Mouse (Mus musculus): Measurements from ENCODE around the gene Otud5. TPM values are rescaled to one million over a fixed set of nuclear protein-coding genes. Genes with fewer than 3 reads are reported as not detected.
"Not testable (repeated sequence)": the region's sequence is repeated elsewhere in the genome, so short reads cannot be mapped to it uniquely, and the experiment has no call there.

The Otud5 gene
- polyA plus RNA-seq, 1 experiment = 65.0 TPM

DNA sequence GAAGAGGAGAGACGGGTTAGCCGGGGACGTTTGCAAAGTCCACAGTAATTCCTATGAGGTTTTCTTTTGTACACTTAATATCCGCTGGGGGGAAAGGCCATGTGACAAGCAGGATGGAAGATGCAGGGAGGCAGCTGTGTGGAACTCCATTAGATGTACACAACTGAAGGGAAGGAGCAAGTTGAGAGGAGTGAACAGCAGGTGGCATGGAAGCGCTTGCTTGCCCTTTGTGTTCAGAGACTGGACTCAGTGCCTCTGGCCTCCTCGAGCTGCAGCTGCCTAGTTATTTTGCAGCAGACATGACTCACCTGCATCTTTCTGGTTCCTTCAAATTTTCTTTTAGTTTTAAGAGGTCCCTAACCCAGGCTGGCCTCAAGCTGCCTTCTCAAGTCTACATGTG, 69.3 kb downstream of the Otud5 start:
- Histone ChIP-seq H3K4me1 (ENCODE audit: control insufficient read depth, insufficient read depth, low read length) (no peaks in the 10 kb centered on the region), H3K27ac (ENCODE audit: insufficient read depth, low read length) (no peak overlapping the region), H3K4me3 (ENCODE audit: insufficient read depth, low read length) (no peak overlapping the region)
- no peak for TF ChIP-seq CTCF (IDR thresholded peaks at IDR 0.05; ENCODE audit: borderline replicate concordance, insufficient read depth, low read length)
- no peak for TF ChIP-seq POLR2A (IDR thresholded peaks at IDR 0.05; ENCODE audit: low read depth, low read length)

DNA sequence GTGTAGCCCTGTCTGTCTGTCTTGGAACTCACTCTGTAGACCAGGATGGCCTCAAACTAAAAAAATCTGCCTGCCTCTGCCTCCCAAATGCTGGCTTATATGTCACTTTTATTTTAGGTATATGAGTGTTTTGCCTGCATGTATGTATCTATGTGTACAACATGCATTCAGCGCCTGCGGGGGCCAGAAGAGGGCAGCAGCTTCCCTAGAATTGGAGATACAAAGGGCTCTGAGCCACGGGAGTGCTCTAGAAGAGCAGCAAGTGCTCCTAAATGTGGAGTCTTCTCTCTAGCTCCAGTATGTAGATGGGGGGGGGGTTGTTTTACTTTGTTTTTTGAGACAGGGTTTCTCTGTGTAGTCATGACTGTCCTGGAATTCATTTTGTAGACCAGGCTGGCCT, 74.5 kb downstream of the Otud5 start:
- not testable (repeated sequence) for H3K27ac ChIP-seq (ENCODE audit: insufficient read depth, low read length); H3K4me1 ChIP-seq (ENCODE audit: control insufficient read depth, insufficient read depth, low read length); H3K4me3 ChIP-seq (ENCODE audit: insufficient read depth, low read length)

DNA sequence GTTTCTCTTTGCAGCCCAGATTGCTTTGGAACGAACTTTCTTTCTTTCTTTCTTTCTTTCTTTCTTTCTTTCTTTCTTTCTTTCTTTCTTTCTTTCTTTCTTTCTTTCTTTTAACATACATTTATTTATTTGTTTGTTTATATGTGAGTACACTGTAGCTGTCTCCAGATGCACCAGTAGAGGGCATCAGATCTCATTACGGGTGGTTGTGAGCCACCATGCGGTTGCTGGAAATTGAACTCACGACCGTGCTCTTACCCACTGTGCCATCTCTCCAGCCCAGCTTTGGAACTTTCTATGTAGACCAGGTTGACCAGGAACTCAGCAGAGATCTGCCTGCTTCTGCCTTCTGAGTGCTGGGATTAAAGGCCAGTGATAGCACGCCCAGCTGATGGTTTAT, 76.8 kb downstream of the Otud5 start:
- not testable (repeated sequence) for H3K4me3 ChIP-seq (ENCODE audit: insufficient read depth, low read length)

DNA sequence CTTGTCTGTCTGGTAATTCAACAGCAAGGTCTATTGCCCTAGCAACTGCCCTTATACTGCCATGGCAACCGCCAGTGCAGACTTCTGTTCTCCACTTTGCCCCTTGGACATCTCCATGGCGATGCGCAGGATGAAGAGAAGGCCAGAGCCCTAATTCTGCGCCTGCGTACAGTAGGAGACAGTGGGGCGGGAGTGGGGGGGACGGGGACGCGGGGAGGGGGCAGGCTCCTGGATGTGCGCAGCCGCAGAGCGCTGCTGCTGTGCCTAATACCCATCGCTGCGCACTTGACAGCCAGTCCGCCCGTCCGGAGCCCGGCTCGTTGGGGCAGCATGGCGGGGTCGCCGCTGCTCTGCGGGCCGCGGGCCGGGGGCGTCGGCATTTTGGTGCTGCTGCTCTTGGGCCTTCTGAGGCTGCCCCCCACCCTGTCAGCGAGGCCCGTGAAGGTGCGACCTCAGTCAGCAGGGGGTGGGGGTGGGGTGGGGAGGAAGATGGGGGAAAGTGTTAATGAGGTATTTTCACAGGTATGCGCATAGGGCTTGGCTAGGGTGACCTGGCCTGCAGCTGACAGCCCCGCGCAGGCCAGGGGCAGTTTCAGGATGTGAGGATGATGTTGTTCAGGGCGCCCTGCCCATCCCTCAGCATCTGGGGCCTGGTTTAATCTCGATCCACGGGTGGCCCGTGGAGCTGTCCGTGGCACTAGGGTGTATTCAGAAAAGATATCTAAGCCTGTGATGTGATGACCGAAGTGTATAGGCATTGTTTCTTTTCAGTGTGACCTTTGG, 78.6 kb downstream of the Otud5 start, which contains the start of gene Pcsk1n:
TSS of gene Pcsk1n (plus strand) at position 222 of the 783 bp plus-strand sequence.
- Histone ChIP-seq H3K4me1 (ENCODE audit: control insufficient read depth, insufficient read depth, low read length) (no peaks in the 10 kb centered on the region), H3K27ac (ENCODE audit: insufficient read depth, low read length) (no peak within 1 kb of the TSS), H3K4me3 (ENCODE audit: insufficient read depth, low read length) (no peak within 1 kb of the TSS)
- TF ChIP-seq POLR2A (IDR thresholded peaks at IDR 0.05; ENCODE audit: low read depth, low read length) = no peak
- no peak for TF ChIP-seq CTCF (IDR thresholded peaks at IDR 0.05; ENCODE audit: borderline replicate concordance, insufficient read depth, low read length)

More for the DNA sequence above, 76.8 kb downstream of the Otud5 start:
- not testable (repeated sequence) for H3K27ac ChIP-seq (ENCODE audit: insufficient read depth, low read length); H3K4me1 ChIP-seq (ENCODE audit: control insufficient read depth, insufficient read depth, low read length)

DNA sequence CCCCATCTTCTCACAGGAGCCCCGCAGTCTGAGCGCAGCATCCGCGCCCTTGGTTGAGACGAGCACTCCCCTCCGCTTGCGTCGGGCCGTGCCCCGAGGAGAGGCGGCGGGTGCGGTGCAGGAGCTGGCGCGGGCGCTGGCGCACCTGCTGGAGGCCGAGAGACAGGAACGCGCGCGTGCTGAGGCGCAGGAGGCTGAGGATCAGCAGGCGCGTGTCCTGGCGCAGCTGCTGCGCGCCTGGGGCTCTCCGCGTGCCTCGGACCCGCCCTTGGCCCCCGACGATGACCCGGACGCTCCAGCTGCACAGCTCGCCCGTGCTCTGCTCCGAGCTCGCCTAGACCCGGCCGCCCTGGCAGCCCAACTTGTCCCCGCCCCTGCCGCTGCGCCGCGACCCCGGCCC, 80.9 kb downstream of the Otud5 start:
- Histone ChIP-seq H3K4me3 (ENCODE audit: insufficient read depth, low read length) (no peak overlapping the region), H3K4me1 (ENCODE audit: control insufficient read depth, insufficient read depth, low read length) (no peaks in the 10 kb centered on the region), H3K27ac (ENCODE audit: insufficient read depth, low read length) (no peak overlapping the region)
- no peak for TF ChIP-seq CTCF (IDR thresholded peaks at IDR 0.05; ENCODE audit: borderline replicate concordance, insufficient read depth, low read length)
- no peak for TF ChIP-seq POLR2A (IDR thresholded peaks at IDR 0.05; ENCODE audit: low read depth, low read length)

Other genes with a start within 250 kb of the Otud5 start
- 12.8 and 14.3 TPM in 2 replicates for gene Ccdc22, start 235.8 kb upstream of the Otud5 start, polyA plus RNA-seq (2011; ENCODE audit: insufficient read length, low read depth, missing spikeins)
- not detected in 2 replicates for gene Cacna1f, start 234.3 kb upstream of the Otud5 start, polyA plus RNA-seq (2011; ENCODE audit: insufficient read length, low read depth, missing spikeins)
- 0.18 and 0.19 TPM in 2 replicates for gene Syp, start 202.9 kb upstream of the Otud5 start, polyA plus RNA-seq (2011; ENCODE audit: insufficient read length, low read depth, missing spikeins)
- 7.0 TPM in 2 replicates for gene Prickle3, start 184.1 kb upstream of the Otud5 start, polyA plus RNA-seq (2011; ENCODE audit: insufficient read length, low read depth, missing spikeins)
- 305 and 316 TPM in 2 replicates for gene Plp2, start 170.0 kb upstream of the Otud5 start, polyA plus RNA-seq (2011; ENCODE audit: insufficient read length, low read depth, missing spikeins)
- gene Magix, start 160.1 kb upstream of the Otud5 start, polyA plus RNA-seq (2011; ENCODE audit: insufficient read length, low read depth, missing spikeins) = not detected in 2 replicates
- gene Gpkow, start 144.2 kb upstream of the Otud5 start, polyA plus RNA-seq (2011; ENCODE audit: insufficient read length, low read depth, missing spikeins) = 26.0 and 29.8 TPM in 2 replicates
- 29.0 and 32.3 TPM in 2 replicates for gene Wdr45, start 127.0 kb upstream of the Otud5 start, polyA plus RNA-seq (2011; ENCODE audit: insufficient read length, low read depth, missing spikeins)
- gene Gm45208, start 119.1 kb upstream of the Otud5 start, polyA plus RNA-seq (2011; ENCODE audit: insufficient read length, low read depth, missing spikeins) = not detected in 2 replicates
- gene Praf2, start 112.9 kb upstream of the Otud5 start, polyA plus RNA-seq (2011; ENCODE audit: insufficient read length, low read depth, missing spikeins) = 112 and 126 TPM in 2 replicates
- 2.5 and 3.5 TPM in 2 replicates for gene Ccdc120, start 90.5 kb upstream of the Otud5 start, polyA plus RNA-seq (2011; ENCODE audit: insufficient read length, low read depth, missing spikeins)
- 49.1 and 53.4 TPM in 2 replicates for gene Tfe3, start 78.8 kb upstream of the Otud5 start, polyA plus RNA-seq (2011; ENCODE audit: insufficient read length, low read depth, missing spikeins)
- gene Gripap1, start 51.6 kb upstream of the Otud5 start, polyA plus RNA-seq (2011; ENCODE audit: insufficient read length, low read depth, missing spikeins) = 37.7 and 42.1 TPM in 2 replicates
- 5.7 and 7.5 TPM in 2 replicates for gene Kcnd1, start 19.1 kb upstream of the Otud5 start, polyA plus RNA-seq (2011; ENCODE audit: insufficient read length, low read depth, missing spikeins)
- 4.0 and 4.3 TPM in 2 replicates for gene Pim2, start 36.9 kb downstream of the Otud5 start, polyA plus RNA-seq (2011; ENCODE audit: insufficient read length, low read depth, missing spikeins)
- 113 and 123 TPM in 2 replicates for gene Slc35a2, start 42.7 kb downstream of the Otud5 start, polyA plus RNA-seq (2011; ENCODE audit: insufficient read length, low read depth, missing spikeins)
- 90.2 and 103 TPM in 2 replicates for gene Pqbp1, start 57.9 kb downstream of the Otud5 start, polyA plus RNA-seq (2011; ENCODE audit: insufficient read length, low read depth, missing spikeins)
- 29.5 and 39.9 TPM in 2 replicates for gene Timm17b, start 58.0 kb downstream of the Otud5 start, polyA plus RNA-seq (2011; ENCODE audit: insufficient read length, low read depth, missing spikeins)
- gene Gm10491, start 66.5 kb downstream of the Otud5 start, polyA plus RNA-seq (2011; ENCODE audit: insufficient read length, low read depth, missing spikeins) = not detected in 2 replicates
- gene Gm10490, start 68.2 kb downstream of the Otud5 start, polyA plus RNA-seq (2011; ENCODE audit: insufficient read length, low read depth, missing spikeins) = not detected in 2 replicates
- gene Pcsk1n, start 78.5 kb downstream of the Otud5 start, polyA plus RNA-seq (2011; ENCODE audit: insufficient read length, low read depth, missing spikeins) = not detected in 2 replicates
- gene Eras, start 87.2 kb downstream of the Otud5 start, polyA plus RNA-seq (2011; ENCODE audit: insufficient read length, low read depth, missing spikeins) = not detected in 2 replicates
- gene Hdac6, start 106.5 kb downstream of the Otud5 start, polyA plus RNA-seq (2011; ENCODE audit: insufficient read length, low read depth, missing spikeins) = 21.2 and 27.6 TPM in 2 replicates
- gene Gata1, start 136.7 kb downstream of the Otud5 start, polyA plus RNA-seq (2011; ENCODE audit: insufficient read length, low read depth, missing spikeins) = not detected in 2 replicates
- not detected in 2 replicates for gene Glod5, start 177.1 kb downstream of the Otud5 start, polyA plus RNA-seq (2011; ENCODE audit: insufficient read length, low read depth, missing spikeins)
- 24.8 and 31.0 TPM in 2 replicates for gene Suv39h1, start 233.4 kb downstream of the Otud5 start, polyA plus RNA-seq (2011; ENCODE audit: insufficient read length, low read depth, missing spikeins)
- gene Was, start 249.1 kb downstream of the Otud5 start, polyA plus RNA-seq (2011; ENCODE audit: insufficient read length, low read depth, missing spikeins) = 0.25 TPM in 1 of 2 replicates, not detected in the other